Mouse (Mus musculus) kidney, adult 2 months (tissue): ENCODE measurements at regions not wholly inside any gene's neighbourhood (a gene's known extent, or its start where the extent isn't known, plus 50 kb on each side); places are given as distances from the start of the nearest gene placed in this dataset.

Experiments
- DNase-seq: peaks from one replicate; pipeline ENCODE4 v3.0.0; 2021
- H3K27ac ChIP-seq: fragments of 200-500 bp; 2 replicates; pipeline ENCODE4 v1.5.1; 2012; ENCODE audit warnings: low read depth, low read length, control low read depth, inconsistent platforms; ENCODE audit not compliant: insufficient read depth
- H3K27me3 ChIP-seq: fragments of 200-500 bp; replicated peaks from 2 replicates; pipeline ENCODE4 v1.6.1; 2012; ENCODE audit warnings: mild to moderate bottlenecking, moderate library complexity, low read length, inconsistent platforms; ENCODE audit not compliant: control insufficient read depth, insufficient read depth
- H3K36me3 ChIP-seq: fragments of 200-500 bp; 2 replicates; pipeline ENCODE4 v1.6.1; 2012; ENCODE audit warnings: mild to moderate bottlenecking, moderate library complexity, low read length, inconsistent platforms; ENCODE audit not compliant: control insufficient read depth, insufficient read depth
- H3K4me1 ChIP-seq: fragments of 200-500 bp; 2 replicates; pipeline ENCODE4 v1.6.1; 2011; ENCODE audit warnings: low read length; ENCODE audit not compliant: control insufficient read depth, insufficient read depth
- H3K4me3 ChIP-seq: fragments of 200-500 bp; 2 replicates; pipeline ENCODE4 v1.5.1; 2011; ENCODE audit warnings: mild to moderate bottlenecking, low read depth, low read length, control low read depth; ENCODE audit not compliant: insufficient read depth
- CTCF ChIP-seq: fragments of 200-500 bp; conservative IDR thresholded peaks from 2 replicates; pipeline ENCODE4 v1.5.1; 2011; ENCODE audit warnings: low read depth, mild to moderate bottlenecking, control low read depth, low read length, moderate library complexity, mixed read lengths; ENCODE audit not compliant: insufficient read depth, insufficient read length
- POLR2A ChIP-seq: fragments of 200-500 bp; IDR thresholded peaks from one replicate; pipeline ENCODE4 v1.6.1; 2011; ENCODE audit warnings: low read depth, low read length, control low read depth
- WGBS: fragments of 180-500 bp; shearing (Covaris S2); methylation state at CpG from one replicate; pipeline ENCODE4 v1.1.7; 2018; 5-methylcytosine and 5-hydroxymethylcytosine counted together

DNA sequence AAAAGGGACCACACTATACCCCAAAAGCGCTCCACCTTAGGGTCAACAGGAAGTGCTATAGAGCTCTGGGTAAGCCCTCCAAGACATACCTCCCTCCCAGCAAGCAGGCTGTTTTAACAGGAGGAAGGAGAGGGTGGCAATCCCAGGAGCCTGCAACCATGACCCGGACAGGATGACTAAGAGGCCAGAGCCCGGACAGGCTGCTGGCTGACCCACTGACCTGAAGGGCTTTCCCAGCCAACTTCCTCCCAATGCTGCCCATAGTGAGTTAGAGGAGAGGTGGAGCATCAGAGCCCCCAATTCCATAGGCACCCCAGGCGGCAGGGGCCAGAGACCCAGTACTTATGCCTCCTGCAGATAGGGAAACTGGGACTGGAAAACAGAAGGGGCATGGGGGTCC lies 136.3 kb downstream of the Utp6 start:
- 55% methylated on average over 4 of the region's 4 CpGs for WGBS
- Histone ChIP-seq H3K36me3 (no peaks in the 10 kb centered on the region), H3K27ac (no peak overlapping the region), H3K27me3 (no peaks in the 10 kb centered on the region), H3K4me1 (no peaks in the 10 kb centered on the region), H3K4me3 (no peak overlapping the region)
- DNase-seq: peak; percentile 14
- TF ChIP-seq POLR2A: no peak

DNA sequence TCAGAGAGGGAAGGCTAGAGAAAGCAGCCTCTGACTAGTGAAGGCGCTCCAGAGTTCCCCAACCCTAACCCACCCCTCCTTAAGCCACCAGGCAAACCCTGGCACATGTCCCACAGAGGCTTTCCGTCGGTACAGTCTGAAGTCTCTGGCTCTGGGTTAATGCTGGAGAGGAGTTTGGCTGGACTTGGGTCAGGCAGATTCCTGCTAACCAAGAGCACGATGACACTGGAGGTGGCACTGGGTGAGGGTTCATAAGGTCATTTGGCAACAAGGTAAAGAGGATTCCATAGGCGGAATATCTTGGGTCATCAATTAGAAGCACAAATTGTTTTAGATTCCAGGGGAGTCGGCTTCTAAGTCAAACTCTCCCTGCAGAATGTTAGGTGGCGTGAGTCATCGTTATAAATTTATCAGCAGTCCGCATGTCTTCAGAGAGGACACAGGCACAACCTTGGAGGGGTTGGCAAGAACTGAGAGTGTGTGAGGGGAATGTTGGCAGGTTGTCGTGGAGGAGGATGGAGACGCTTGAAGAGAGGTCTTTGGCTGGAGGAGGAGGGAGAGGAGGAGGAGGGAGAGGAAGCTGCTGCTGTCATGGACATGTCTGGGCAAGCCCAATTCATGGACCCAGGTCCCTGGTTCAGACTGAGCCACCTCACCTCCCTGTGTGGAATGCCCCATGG lies 138.4 kb downstream of the Utp6 start:
- WGBS: 54% methylated on average over 11 of the region's 11 CpGs
- no peak overlapping the region for H3K4me3 ChIP-seq
- no peaks in the 10 kb centered on the region for H3K27me3 ChIP-seq
- no peak for TF ChIP-seq CTCF
- no peak for TF ChIP-seq POLR2A
- peak; percentile 82 for DNase-seq
- H3K4me1 ChIP-seq: no peaks in the 10 kb centered on the region
- H3K27ac ChIP-seq: no peak overlapping the region; the same call in 1 of the 2 replicates
- no peaks in the 10 kb centered on the region for H3K36me3 ChIP-seq

DNA sequence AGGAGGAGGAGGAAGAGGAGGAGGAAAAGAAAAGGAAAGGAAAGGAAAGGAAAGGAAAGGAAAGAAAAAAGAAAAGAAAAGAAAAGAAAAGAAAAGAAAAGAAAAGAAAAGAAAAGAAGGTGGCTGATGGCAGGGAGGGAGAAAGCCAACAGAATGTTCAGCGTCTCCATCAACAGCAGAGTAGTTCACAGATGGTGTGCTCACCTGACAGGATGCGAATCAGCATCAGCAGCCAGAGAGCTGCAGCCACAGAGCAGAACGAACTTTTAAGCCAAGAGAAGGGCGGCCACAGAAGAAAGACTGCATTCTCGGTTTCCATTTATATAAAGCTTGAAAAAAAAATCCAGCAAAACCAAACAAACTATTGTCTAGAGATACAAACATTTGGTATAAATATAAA lies 140.2 kb downstream of the Utp6 start:
- 88% methylated on average over 5 of the region's 5 CpGs for WGBS
- Histone ChIP-seq H3K27ac (no peak overlapping the region), H3K27me3 (no peaks in the 10 kb centered on the region), H3K36me3 (no peaks in the 10 kb centered on the region), H3K4me3 (no peak overlapping the region), H3K4me1 (no peaks in the 10 kb centered on the region)
- TF ChIP-seq POLR2A (no peak), CTCF (no peak)
- no peak for DNase-seq

DNA sequence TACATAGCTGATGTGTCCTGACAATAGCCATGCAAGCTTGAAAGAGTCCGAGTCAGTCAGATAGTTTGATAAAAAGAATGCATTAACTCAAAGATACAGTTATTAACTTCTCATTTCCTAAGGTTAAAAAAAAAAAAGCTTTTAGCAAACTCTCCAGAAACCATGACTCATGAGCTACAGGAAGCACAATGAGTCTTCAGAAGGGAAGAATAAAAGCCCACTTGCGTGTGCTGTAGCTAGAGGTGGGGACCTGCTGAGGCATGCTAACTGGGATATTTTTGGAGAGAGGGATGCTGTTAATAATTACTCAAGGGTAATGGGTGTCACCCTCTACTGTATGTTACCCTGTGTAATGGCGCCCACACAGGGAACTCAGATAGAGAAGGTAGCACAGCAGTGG lies 147.0 kb downstream of the Utp6 start:
- Histone ChIP-seq H3K4me1 (no peaks in the 10 kb centered on the region), H3K27me3 (no peaks in the 10 kb centered on the region), H3K36me3 (no peaks in the 10 kb centered on the region), H3K4me3 (no peak overlapping the region), H3K27ac (no peak overlapping the region)
- WGBS: 89% methylated on average over 3 of the region's 3 CpGs
- TF ChIP-seq CTCF: no peak
- no peak for TF ChIP-seq POLR2A
- DNase-seq: no peak

DNA sequence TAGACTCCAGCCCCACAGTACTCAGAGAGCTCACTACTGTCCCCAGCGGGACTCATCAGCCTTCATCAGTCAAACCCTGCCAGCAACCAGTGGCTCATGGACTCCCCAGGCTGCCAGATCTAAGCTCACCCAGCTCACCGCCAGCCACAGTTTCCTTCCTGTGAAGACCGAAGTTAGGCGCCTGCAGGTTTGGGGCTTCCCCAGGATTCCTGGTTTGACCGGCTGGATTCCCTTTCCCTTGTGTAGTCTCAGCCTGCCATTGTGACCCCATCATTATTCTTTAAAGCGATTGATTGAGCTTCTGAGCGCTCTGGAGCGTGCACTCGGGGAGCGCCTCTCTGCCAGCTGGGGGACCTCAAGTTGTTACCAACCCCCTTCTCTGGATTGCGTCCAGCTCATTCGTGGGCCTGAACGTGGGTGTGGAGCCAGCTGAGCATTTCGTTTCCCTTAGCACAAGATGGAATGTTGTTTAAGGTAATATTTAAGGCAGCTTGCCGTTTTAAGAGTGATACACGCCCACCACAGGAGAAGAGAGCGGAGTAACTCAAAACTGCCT lies 155.2 kb downstream of the Utp6 start:
- no peak overlapping the region for H3K4me3 ChIP-seq
- peak; percentile 19 for DNase-seq
- TF ChIP-seq POLR2A: no peak
- no peak for TF ChIP-seq CTCF
- H3K27me3 ChIP-seq: no peaks in the 10 kb centered on the region
- H3K4me1 ChIP-seq: no peaks in the 10 kb centered on the region
- H3K36me3 ChIP-seq: no peaks in the 10 kb centered on the region
- WGBS: 30% methylated on average over 17 of the region's 17 CpGs
- no peak overlapping the region for H3K27ac ChIP-seq

DNA sequence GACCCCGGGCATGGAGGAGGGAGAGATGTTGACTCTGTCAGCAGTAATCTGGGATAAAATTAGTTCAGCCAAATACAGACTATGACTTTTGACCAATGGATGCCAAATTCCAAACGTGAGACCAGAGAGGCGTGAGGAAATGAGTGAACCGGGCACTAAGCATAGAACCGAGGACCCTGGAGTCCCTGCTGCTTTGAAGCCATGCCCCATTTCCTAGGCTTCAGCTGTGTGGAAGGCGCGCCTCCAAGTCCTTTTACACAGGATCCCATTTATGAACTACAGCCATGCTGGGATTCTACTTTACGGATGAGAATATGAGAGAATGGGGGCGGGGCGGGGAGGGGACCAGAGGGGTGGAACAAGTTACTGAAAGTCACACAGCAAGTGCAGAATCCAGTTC lies 155.8 kb downstream of the Utp6 start:
- peak; percentile 22 for DNase-seq
- H3K4me1 ChIP-seq: no peaks in the 10 kb centered on the region
- no peak overlapping the region for H3K27ac ChIP-seq
- 76% methylated on average over 10 of the region's 10 CpGs for WGBS
- H3K36me3 ChIP-seq: no peaks in the 10 kb centered on the region
- no peak overlapping the region for H3K4me3 ChIP-seq
- TF ChIP-seq CTCF: no peak
- TF ChIP-seq POLR2A: no peak
- H3K27me3 ChIP-seq: no peaks in the 10 kb centered on the region

DNA sequence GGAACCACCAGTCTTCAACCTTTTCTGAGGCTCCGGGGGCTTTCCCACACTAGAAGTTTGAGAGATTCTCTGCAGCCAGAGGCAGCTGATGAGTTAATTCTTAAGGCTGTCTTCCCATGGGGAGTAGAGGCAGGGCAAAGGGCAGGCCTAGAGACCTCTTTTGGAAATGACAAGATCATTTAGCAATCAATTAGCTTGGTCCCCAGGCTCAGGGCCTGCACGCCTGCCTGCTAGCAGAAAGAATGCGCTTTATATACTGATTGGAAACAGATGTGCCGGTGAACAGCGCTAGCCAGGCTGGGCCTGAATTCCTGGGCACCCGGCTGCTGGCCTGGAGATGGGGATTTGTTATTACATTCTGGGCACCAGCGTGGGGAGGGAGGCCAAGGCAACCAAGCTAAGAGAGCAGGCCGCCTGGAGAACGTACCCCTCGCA lies 156.2 kb downstream of the Utp6 start:
- DNase-seq: peak; percentile 34
- WGBS: 63% methylated on average over 10 of the region's 10 CpGs
- no peaks in the 10 kb centered on the region for H3K36me3 ChIP-seq
- H3K4me1 ChIP-seq: no peaks in the 10 kb centered on the region
- H3K4me3 ChIP-seq: no peak overlapping the region
- H3K27me3 ChIP-seq: no peaks in the 10 kb centered on the region
- no peak for TF ChIP-seq CTCF
- TF ChIP-seq POLR2A: no peak
- H3K27ac ChIP-seq: no peak overlapping the region

DNA sequence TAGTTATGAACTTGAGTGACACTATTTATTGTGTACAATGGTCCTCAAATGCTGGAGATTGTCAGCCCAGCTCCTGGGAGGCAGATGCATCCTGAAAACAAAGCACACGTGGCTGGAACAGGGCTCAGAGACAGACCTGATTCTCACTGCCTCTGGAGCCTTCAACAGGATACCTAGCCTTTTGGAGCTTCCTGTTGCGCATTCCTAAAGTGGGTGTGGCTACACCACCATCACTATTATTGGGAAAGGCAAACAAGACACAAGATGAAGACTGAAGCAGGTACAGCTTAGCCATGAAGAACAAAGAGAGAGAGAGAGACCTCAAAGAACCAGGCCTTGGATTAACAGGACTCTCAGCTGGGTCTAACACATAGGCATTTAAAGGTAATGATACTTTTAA lies 158.2 kb downstream of the Utp6 start:
- WGBS: 78% methylated on average over 2 of the region's 2 CpGs

More for the DNA sequence above, 158.2 kb downstream of the Utp6 start:
- no peak for DNase-seq
- Histone ChIP-seq H3K4me1 (no peaks in the 10 kb centered on the region), H3K4me3 (no peak overlapping the region), H3K27me3 (no peaks in the 10 kb centered on the region), H3K27ac (no peak overlapping the region), H3K36me3 (no peaks in the 10 kb centered on the region)
- TF ChIP-seq POLR2A (no peak), CTCF (no peak)
